Mouse (Mus musculus) myocyte (in vitro differentiated cells): ENCODE results near the gene Mical3.

Source experiments
- E2F4 ChIP-seq: IDR thresholded peaks from one replicate; pipeline ENCODE4 v1.6.1; 2011; ENCODE audit warnings: mild to moderate bottlenecking, control low read depth, moderate library complexity; ENCODE audit not compliant: insufficient read depth
- MAX ChIP-seq: IDR thresholded peaks from one replicate; pipeline ENCODE4 v1.6.1; 2011; ENCODE audit warnings: low read depth, mild to moderate bottlenecking, control low read depth
- POLR2A ChIP-seq: IDR thresholded peaks from one replicate; pipeline ENCODE4 v1.6.1; 2011; ENCODE audit warnings: low read depth, mild to moderate bottlenecking, control low read depth, moderate library complexity; ENCODE audit not compliant: insufficient read length
- TCF12 ChIP-seq: IDR thresholded peaks from one replicate; pipeline ENCODE4 v1.6.1; 2011; ENCODE audit warnings: mild to moderate bottlenecking, control low read depth; ENCODE audit not compliant: poor library complexity, insufficient read depth, severe bottlenecking

DNA sequence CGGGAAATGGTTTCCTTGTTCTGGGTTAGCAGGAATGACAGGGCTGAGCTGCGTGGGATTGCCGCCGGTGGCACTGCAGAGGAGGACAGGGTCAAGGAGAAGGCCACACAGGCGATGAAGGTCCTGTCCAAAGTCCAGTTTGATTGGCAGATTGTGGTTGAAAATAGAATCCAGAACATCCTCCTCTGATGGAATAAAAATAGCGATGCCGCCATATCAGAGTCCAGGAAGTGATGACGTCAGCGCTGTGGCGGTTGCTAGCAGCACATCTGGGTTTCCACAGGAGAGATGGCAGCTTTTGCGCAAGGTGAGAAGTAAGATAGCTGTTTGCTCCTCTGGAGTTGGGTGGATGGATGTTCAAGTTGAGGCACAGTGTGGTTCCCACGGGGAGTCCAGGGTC, 198.2 kb downstream of the Mical3 start:
- TF ChIP-seq E2F4 (no peak), MAX (no peak), TCF12 (no peak), POLR2A (no peak)
